Mouse (Mus musculus): ENCODE data around the gene Srgap2. TPM values are rescaled to one million over a fixed set of nuclear protein-coding genes. Genes with fewer than 3 reads are reported as not detected.

Gene Srgap2
- polyA plus RNA-seq, 1 experiment, result 83.8 TPM

DNA sequence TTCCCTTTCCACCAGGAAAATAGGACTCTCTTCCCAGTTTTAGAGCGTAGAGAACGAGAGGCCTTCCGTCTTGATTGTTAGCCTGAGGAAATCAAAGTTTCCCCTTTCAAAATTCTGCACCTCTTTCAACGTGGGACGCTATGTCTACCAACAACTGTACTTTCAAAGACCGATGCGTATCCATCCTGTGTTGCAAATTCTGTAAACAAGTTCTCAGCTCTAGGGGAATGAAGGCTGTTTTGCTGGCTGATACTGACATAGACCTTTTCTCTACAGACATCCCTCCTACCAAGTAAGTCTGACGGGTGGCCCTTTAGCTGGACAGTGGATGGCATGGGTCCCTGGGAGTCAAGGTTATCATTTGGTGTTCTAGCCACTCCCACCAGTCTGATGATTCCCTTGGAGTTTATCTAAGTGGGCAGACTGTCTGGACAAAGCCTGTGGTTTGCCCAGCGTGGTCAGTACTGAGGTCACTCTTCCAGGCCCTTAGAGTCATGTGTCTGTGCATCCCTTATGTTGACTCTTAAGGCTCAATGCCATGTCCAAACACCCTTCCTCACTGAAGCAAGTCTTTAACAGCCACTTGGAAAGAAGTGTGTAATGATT is 1.5 kb upstream of the Srgap2 start:
- no peaks in the 10 kb centered on the region; the same call in none of the 2 replicates for H3K36me3 ChIP-seq (ENCODE audit: control insufficient read depth, insufficient read depth, low read length, poor library complexity, severe bottlenecking)
- TF ChIP-seq POLR2A (IDR thresholded peaks at IDR 0.05; ENCODE audit: insufficient read depth, low read length), result no peak
- no peak for TF ChIP-seq CTCF (IDR thresholded peaks at IDR 0.05; ENCODE audit: low read depth, low read length)
- TF ChIP-seq EP300 (IDR thresholded peaks at IDR 0.05; ENCODE audit: insufficient read depth, low read depth, low read length), result no peak

DNA sequence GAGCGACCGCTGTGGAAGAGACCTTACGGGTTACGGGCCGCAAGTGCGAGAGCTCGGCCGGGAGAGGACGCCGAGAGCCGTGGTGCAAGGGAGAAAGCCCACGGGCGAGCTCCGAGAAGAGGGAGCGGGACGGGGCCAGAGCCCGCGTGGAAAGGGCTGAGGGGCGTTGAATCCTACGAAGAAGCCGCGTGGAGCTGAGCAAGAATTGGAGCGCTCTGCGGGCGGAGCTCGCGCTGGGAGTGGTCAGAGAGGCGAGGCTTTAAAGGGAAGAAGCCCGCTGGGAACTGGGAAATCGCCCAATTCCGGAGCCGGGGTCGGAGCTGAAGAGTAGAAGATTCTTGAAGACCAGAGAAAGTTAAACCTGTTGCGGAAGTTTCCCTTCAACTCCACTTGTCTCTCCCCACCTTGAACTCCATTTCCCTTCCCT is 942 bp upstream of the Srgap2 start:
- H3K36me3 ChIP-seq (ENCODE audit: control insufficient read depth, insufficient read depth, low read length, poor library complexity, severe bottlenecking), result no peaks in the 10 kb centered on the region; the same call in none of the 2 replicates
- H3K9me3 ChIP-seq (replicated peaks; ENCODE audit: control insufficient read depth, insufficient read depth, low read length, poor library complexity, severe bottlenecking), result no peaks in the 10 kb centered on the region
- H3K4me3 ChIP-seq (ENCODE audit: low read depth, low read length), result peak overlapping the region; percentile 93
- H3K27ac ChIP-seq (ENCODE audit: insufficient read depth, low read length), result peak overlapping the region; percentile 75
- no peak for TF ChIP-seq EP300 (IDR thresholded peaks at IDR 0.05; ENCODE audit: insufficient read depth, low read depth, low read length)
- no peak for TF ChIP-seq POLR2A (IDR thresholded peaks at IDR 0.05; ENCODE audit: insufficient read depth, low read length)
- TF ChIP-seq CTCF (IDR thresholded peaks at IDR 0.05; ENCODE audit: low read depth, low read length), result no peak
- peaks cover 2% of the 10 kb centered on the region for H3K4me1 ChIP-seq (ENCODE audit: control insufficient read depth, insufficient read depth, low read length)
- no peaks in the 10 kb centered on the region for H3K27me3 ChIP-seq (ENCODE audit: control insufficient read depth, insufficient read depth, low read length, poor library complexity, severe bottlenecking)
- H3K9ac ChIP-seq (ENCODE audit: low read depth, poor library complexity, severe bottlenecking), result peak overlapping the region; percentile 73

More for the DNA sequence above, 1.5 kb upstream of the Srgap2 start:
- Histone ChIP-seq H3K4me3 (ENCODE audit: low read depth, low read length) (peak overlapping the region; percentile 77), H3K27ac (ENCODE audit: insufficient read depth, low read length) (peak overlapping the region; percentile 46; the same call in 1 of the 2 replicates), H3K4me1 (ENCODE audit: control insufficient read depth, insufficient read depth, low read length) (peaks cover 2% of the 10 kb centered on the region), H3K27me3 (ENCODE audit: control insufficient read depth, insufficient read depth, low read length, poor library complexity, severe bottlenecking) (no peaks in the 10 kb centered on the region), H3K9ac (ENCODE audit: low read depth, poor library complexity, severe bottlenecking) (peak overlapping the region; percentile 73), H3K9me3 (replicated peaks; ENCODE audit: control insufficient read depth, insufficient read depth, low read length, poor library complexity, severe bottlenecking) (no peaks in the 10 kb centered on the region)

DNA sequence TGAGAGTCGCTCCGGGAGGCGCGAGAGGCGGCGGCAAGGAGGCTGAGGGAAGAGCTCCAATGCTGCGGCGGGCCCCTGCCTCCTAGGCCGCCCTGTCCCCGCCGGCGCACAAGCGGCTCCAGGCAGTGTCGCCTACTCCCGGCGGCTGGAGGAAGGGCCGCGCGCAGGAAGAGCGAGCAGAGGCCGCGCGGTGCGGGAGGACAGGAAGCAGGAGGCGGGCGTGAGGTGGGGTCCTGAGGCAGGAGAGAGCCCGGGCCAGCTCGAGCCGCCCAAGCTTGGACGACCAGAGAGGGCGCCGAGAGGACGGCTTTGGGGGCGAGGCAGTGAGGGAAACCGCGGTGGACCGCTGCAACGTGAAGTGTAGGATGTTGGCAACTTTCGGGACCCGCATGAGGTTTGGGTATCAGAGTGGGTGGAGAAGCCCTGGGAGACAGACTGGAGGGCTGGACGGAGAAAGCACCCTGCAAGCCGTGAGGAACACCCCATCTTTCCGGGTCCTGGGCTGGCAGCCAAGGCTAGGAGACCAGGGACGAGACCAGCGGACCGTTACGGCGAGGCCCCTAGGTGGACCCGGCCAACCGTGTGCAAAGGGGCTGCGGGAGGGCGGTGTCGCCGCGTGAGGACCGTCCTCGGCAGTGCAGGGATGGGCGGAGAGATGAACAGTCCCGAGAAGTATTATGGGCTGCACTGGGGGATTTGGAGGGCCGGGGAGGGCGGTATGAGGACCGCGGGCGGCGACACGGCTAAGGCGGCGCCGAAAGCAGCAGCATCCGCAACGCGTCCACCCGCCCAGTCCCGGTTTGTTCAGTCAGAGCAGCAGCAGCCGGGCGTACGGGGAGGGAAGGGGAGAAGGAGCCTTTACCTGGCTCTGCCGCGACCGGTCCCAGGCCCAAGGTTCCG is 531 bp downstream of the Srgap2 start:
- Histone ChIP-seq H3K9me3 (replicated peaks; ENCODE audit: control insufficient read depth, insufficient read depth, low read length, poor library complexity, severe bottlenecking) (no peaks in the 10 kb centered on the region), H3K4me3 (ENCODE audit: low read depth, low read length) (peak overlapping the region; percentile 98), H3K36me3 (ENCODE audit: control insufficient read depth, insufficient read depth, low read length, poor library complexity, severe bottlenecking) (no peaks in the 10 kb centered on the region; the same call in 1 of the 2 replicates), H3K4me1 (ENCODE audit: control insufficient read depth, insufficient read depth, low read length) (peaks cover 2% of the 10 kb centered on the region), H3K9ac (ENCODE audit: low read depth, poor library complexity, severe bottlenecking) (peak overlapping the region; percentile 93), H3K27me3 (ENCODE audit: control insufficient read depth, insufficient read depth, low read length, poor library complexity, severe bottlenecking) (no peaks in the 10 kb centered on the region), H3K27ac (ENCODE audit: insufficient read depth, low read length) (peak overlapping the region; percentile 55)
- TF ChIP-seq CTCF (IDR thresholded peaks at IDR 0.05; ENCODE audit: low read depth, low read length) (no peak), EP300 (IDR thresholded peaks at IDR 0.05; ENCODE audit: insufficient read depth, low read depth, low read length) (no peak), POLR2A (IDR thresholded peaks at IDR 0.05; ENCODE audit: insufficient read depth, low read length) (no peak)

DNA sequence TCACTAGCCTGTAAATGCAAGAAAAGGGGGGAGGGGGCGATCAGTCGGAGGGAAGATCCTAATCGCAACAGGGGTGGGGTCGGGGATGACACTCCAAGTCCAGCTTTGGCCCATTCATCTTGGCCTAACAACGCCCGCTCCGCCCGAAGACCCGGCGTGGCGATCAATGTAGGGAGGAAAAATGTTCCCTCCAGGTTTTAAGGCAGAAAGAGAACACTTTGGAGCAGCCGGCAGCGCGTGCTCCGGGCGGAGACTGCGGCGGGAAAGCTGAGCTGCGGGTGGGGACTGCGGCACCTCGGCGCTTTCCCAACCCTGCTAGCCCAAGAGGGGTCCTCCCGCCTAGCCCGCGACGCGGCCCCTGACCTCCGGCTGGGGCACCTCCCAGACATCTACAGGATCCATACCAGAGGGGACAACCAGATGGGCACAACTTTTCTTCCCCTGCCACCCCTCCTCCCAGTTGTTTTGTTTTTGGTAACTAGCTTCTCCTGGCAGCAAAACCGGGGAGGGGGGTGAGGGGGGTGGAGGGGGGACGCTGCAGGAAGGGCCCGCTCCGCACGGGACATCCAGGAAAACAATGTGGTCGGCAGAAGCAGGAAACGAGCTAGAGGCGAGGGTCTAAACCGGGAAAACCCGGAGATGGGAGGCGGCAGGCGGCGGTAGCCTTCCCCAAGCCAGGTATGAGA is 1.4 kb downstream of the Srgap2 start:
- no peaks in the 10 kb centered on the region for H3K9me3 ChIP-seq (replicated peaks; ENCODE audit: control insufficient read depth, insufficient read depth, low read length, poor library complexity, severe bottlenecking)
- H3K4me1 ChIP-seq (ENCODE audit: control insufficient read depth, insufficient read depth, low read length), result peaks cover 2% of the 10 kb centered on the region
- H3K36me3 ChIP-seq (ENCODE audit: control insufficient read depth, insufficient read depth, low read length, poor library complexity, severe bottlenecking), result no peaks in the 10 kb centered on the region; the same call in 1 of the 2 replicates
- TF ChIP-seq CTCF (IDR thresholded peaks at IDR 0.05; ENCODE audit: low read depth, low read length) (no peak), POLR2A (IDR thresholded peaks at IDR 0.05; ENCODE audit: insufficient read depth, low read length) (no peak)
- H3K4me3 ChIP-seq (ENCODE audit: low read depth, low read length), result peak overlapping the region; percentile 98
- H3K27ac ChIP-seq (ENCODE audit: insufficient read depth, low read length), result no peak overlapping the region
- H3K27me3 ChIP-seq (ENCODE audit: control insufficient read depth, insufficient read depth, low read length, poor library complexity, severe bottlenecking), result no peaks in the 10 kb centered on the region
- H3K9ac ChIP-seq (ENCODE audit: low read depth, poor library complexity, severe bottlenecking), result peak overlapping the region; percentile 93

DNA sequence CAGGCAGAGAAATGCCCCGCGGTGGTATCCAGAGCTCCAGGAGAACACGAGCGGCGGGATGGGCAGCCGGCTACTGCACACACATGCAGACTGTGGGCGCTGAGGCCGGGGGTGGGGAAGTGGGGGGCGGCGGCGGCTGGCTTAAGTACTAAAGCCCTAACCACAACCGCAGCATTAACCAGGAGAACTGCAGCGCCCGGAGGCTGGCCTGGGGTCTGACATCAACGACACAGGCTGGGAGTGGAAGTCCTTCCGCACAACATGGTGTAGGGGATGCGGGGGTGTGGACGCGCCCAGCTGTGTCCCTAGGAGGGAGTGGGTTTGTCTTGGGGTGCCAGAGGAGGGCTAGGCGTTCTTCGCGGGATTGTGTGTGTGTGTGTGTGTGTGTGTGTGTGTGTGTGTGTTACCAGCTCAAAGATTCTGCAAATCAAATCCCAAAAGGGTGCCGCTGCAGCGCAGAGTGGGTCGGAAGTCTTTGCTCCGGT is 2.0 kb downstream of the Srgap2 start:
- H3K9me3 ChIP-seq (replicated peaks; ENCODE audit: control insufficient read depth, insufficient read depth, low read length, poor library complexity, severe bottlenecking), result no peaks in the 10 kb centered on the region
- H3K9ac ChIP-seq (ENCODE audit: low read depth, poor library complexity, severe bottlenecking), result peak overlapping the region; percentile 93
- no peaks in the 10 kb centered on the region; the same call in 1 of the 2 replicates for H3K36me3 ChIP-seq (ENCODE audit: control insufficient read depth, insufficient read depth, low read length, poor library complexity, severe bottlenecking)
- no peak overlapping the region for H3K27ac ChIP-seq (ENCODE audit: insufficient read depth, low read length)
- no peaks in the 10 kb centered on the region for H3K27me3 ChIP-seq (ENCODE audit: control insufficient read depth, insufficient read depth, low read length, poor library complexity, severe bottlenecking)
- H3K4me3 ChIP-seq (ENCODE audit: low read depth, low read length), result peak overlapping the region; percentile 98
- TF ChIP-seq EP300 (IDR thresholded peaks at IDR 0.05; ENCODE audit: insufficient read depth, low read depth, low read length) (no peak), POLR2A (IDR thresholded peaks at IDR 0.05; ENCODE audit: insufficient read depth, low read length) (no peak), CTCF (IDR thresholded peaks at IDR 0.05; ENCODE audit: low read depth, low read length) (no peak)
- H3K4me1 ChIP-seq (ENCODE audit: control insufficient read depth, insufficient read depth, low read length), result peaks cover 2% of the 10 kb centered on the region

Data from ES-Bruce4 (cell line).